Mouse (Mus musculus) ES-E14 (cell line): ENCODE measurements around the gene Sema3b.

Source experiments
- CHD2 ChIP-seq: IDR thresholded peaks from 2 replicates; pipeline ENCODE4 v1.6.1; 2014; ENCODE audit warnings: mild to moderate bottlenecking, low read depth, low read length, inconsistent platforms
- MAFK ChIP-seq: IDR thresholded peaks from 2 replicates; pipeline ENCODE4 v1.6.1; 2014; ENCODE audit warnings: mild to moderate bottlenecking, low read depth, low read length, inconsistent platforms; ENCODE audit not compliant: insufficient read depth
- ZC3H11A ChIP-seq: IDR thresholded peaks from 2 replicates; pipeline ENCODE4 v1.6.1; 2012; ENCODE audit warnings: low read depth, mild to moderate bottlenecking, inconsistent platforms, low read length, borderline replicate concordance
- ZNF384 ChIP-seq: IDR thresholded peaks from 2 replicates; pipeline ENCODE4 v1.6.1; 2012; ENCODE audit warnings: low read depth, low read length, inconsistent platforms

DNA sequence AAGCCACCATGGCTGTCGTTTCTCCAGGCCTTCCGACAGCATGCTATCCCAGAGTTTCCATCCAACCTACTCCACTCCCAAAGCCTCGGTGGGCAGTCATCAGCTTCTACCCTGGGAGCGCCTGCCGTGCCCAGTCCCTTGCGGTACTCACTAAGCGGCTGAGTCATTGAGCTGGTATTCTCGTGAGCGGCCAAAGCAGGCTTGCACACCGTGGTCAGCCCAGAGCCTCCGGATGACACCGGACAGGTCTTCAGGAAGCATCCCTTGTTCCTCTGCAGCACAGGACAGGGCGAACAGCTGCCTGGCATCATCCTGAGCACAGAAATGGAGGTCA is 10.5 kb upstream of the Sema3b start:
- TF ChIP-seq MAFK (no peak), CHD2 (no peak), ZC3H11A (no peak), ZNF384 (no peak)
